Mouse (Mus musculus): Measurements from ENCODE around the gene Wdr75.

GRCm38 (mm10) chr1:45794969-45795908 lies at the start of gene Wdr75:
- TF ChIP-seq CTCF (IDR thresholded peaks at IDR 0.05; ENCODE audit: control insufficient read depth, insufficient read depth, insufficient read length) (no peak), USF1 (IDR thresholded peaks at IDR 0.05; ENCODE audit: low read depth) (no peak)
